Mouse (Mus musculus): ENCODE measurements around the gene Shtn1.

DNA sequence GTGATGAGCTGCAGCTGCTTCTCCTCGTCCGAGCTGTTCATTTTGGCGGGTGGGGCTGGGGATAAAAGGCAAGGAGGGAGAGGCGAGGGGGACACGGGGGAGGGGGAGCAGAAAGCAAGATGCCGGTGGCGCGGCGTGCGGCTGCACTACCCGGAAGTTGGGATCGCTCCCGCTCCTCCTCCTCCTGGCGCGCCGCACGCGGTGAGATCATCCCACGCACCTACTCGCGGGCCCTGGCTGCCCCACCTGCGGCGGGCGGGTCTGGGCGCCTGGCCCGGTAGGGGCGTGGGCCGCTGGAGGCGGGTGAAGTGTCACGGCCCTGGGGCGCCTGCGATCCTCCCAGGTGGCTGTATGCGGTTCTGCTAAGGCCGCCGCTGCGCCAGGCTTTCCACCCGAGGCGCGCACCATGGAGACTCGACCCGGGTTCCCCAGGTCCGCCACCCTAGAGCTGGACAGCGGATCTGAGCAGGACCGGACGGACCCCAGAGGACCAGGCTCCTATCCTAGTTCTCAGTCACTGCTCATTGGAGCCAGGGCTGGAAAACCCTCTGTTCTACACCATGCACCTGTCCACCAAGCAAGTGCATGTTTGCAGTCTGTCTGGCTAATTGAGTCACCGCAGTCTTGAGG lies at the start of gene Shtn1:
- TF ChIP-seq CTCF (IDR thresholded peaks at IDR 0.05; ENCODE audit: low read depth) (no peak), EP300 (IDR thresholded peaks at IDR 0.05; ENCODE audit: low read depth) (no peak)
